In genomic region chr1:94140518-94140917, GRCm38 (mm10) we compare ENCODE assay signal across 16 mouse cellular contexts.
"Had no signal": no experiment of that assay in that cellular context is flagged by ENCODE, and none has a peak within 500 bp of the region (broad histone marks: within the 10 kb centered on the region; RNA-seq: fewer than 3 reads in every experiment).

No protein-coding gene starts in this region.

- H3K27ac ChIP-seq: midbrain, embryonic 10.5 days; midbrain, embryonic 12.5 days; neural tube, embryonic 13.5 days; neural tube, embryonic 15.5 days had no signal

- ATAC-seq: midbrain, embryonic 16.5 days had no signal

- H3K27me3 ChIP-seq: midbrain, embryonic 12.5 days; neural tube, embryonic 13.5 days; neural tube, embryonic 15.5 days had no signal

- H3K4me2 ChIP-seq: lung, embryonic 14.5 days; midbrain, embryonic 12.5 days; neural tube, embryonic 13.5 days; neural tube, embryonic 15.5 days had no signal

- H3K9me3 ChIP-seq: midbrain, embryonic 10.5 days; midbrain, embryonic 12.5 days; neural tube, embryonic 13.5 days; neural tube, embryonic 15.5 days had no signal

- DNase-seq: lung, postnatal 10 days; lung, postnatal 4 days; right cerebral cortex, adult 18-20 months; right cerebral cortex, postnatal 25 days; right cerebral cortex, postnatal 4 days; spleen, adult 18-20 months; thymus, adult 18-20 months; thymus, postnatal 14 days; thymus, postnatal 36 days had no signal

- H3K9ac ChIP-seq: lung, embryonic 14.5 days; midbrain, embryonic 12.5 days; neural tube, embryonic 13.5 days; neural tube, embryonic 15.5 days had no signal

- H3K4me3 ChIP-seq: midbrain, embryonic 10.5 days; midbrain, embryonic 12.5 days; myocyte; neural tube, embryonic 13.5 days; neural tube, embryonic 15.5 days had no signal

- H3K4me1 ChIP-seq: midbrain, embryonic 10.5 days; midbrain, embryonic 12.5 days; neural tube, embryonic 13.5 days; neural tube, embryonic 15.5 days had no signal

- H3K36me3 ChIP-seq: midbrain, embryonic 10.5 days; midbrain, embryonic 12.5 days; neural tube, embryonic 13.5 days; neural tube, embryonic 15.5 days had no signal
